Mouse (Mus musculus) liver, embryonic 18 days (tissue): ENCODE measurements around the gene Supt20. TPM values are rescaled to one million over a fixed set of nuclear protein-coding genes. Genes with fewer than 3 reads are reported as not detected.

Experiments
- polyA plus RNA-seq: library from polyadenylated mRNA; depleted of rRNA; stranded (reverse); fragments of >200 nt; gene quantifications from 2 replicates; pipeline ENCODE4 v1.2.3, GENCODE M21; 2012; rRNA removed

Gene Supt20
- 23.9 and 26.3 TPM in 2 replicates for polyA plus RNA-seq

GRCm38 (mm10) chr3:54692202-54693055 is at the start of gene Supt20:
TSS of gene Supt20 (plus strand) at chr3:54692807.

GRCm38 (mm10) chr3:54714253-54714652 is 21.6 kb downstream of the Supt20 start, which contains the start of gene Gm21958:
TSS of gene Gm21958 (minus strand) at chr3:54714353.

GRCm38 (mm10) chr3:54735247-54736046 is 42.8 kb downstream of the Supt20 start, which contains the start of the genes Exosc8 and Alg5:
TSS of gene Exosc8 (minus strand) at chr3:54735393.
TSS of gene Alg5 (plus strand) at chr3:54735539.

GRCm38 (mm10) chr3:54755145-54756041 is 62.8 kb downstream of the Supt20 start, which contains the start of gene Smad9:
TSS of gene Smad9 (plus strand) at chr3:54755582.

Other genes with a start within 250 kb of the Supt20 start
- not detected in 2 replicates for gene Gm21958, start 21.5 kb downstream of the Supt20 start, polyA plus RNA-seq
- 37.4 and 39.4 TPM in 2 replicates for gene Exosc8, start 42.6 kb downstream of the Supt20 start, polyA plus RNA-seq
- gene Alg5, start 42.7 kb downstream of the Supt20 start, polyA plus RNA-seq, result 16.8 and 17.0 TPM in 2 replicates
- 3.2 and 3.6 TPM in 2 replicates for gene Smad9, start 62.8 kb downstream of the Supt20 start, polyA plus RNA-seq
- gene Rfxap, start 115.0 kb downstream of the Supt20 start, polyA plus RNA-seq, result 17.3 and 19.9 TPM in 2 replicates
- gene Sertm1, start 223.1 kb downstream of the Supt20 start, polyA plus RNA-seq, result 1.6 TPM in 2 replicates